Mouse (Mus musculus): ENCODE measurements around the gene Smarcb1. TPM values are rescaled to one million over a fixed set of nuclear protein-coding genes. Genes with fewer than 3 reads are reported as not detected.
A peak's percentile ranks its signal among the peaks of the same experiment; 100 is the strongest.
"Not testable (repeated sequence)": the region's sequence is repeated elsewhere in the genome, so short reads cannot be mapped to it uniquely, and the experiment has no call there.

The Smarcb1 gene
- total RNA-seq, 2 experiments from 2014 or later, result 69.3 to 98.4 TPM

DNA sequence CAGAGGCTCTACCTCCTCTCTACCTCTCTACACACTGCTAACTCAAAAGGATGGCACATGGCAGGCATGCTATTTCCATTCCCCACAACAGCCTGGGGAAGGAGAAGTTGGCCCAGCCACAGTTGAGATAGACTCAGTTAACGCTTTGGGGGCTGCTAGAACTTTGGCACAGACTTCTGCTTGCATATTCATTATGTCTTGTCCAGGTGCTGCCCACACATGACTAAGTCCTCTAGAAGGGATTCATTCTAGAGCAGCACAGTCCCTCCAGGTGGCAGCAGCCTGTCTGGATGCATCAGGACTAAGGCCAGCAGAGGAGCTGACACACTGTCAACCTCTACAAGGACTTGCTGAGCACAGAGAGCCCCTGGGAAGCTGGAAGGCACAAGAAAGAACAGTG lies 25.2 kb downstream of the Smarcb1 start:
- no peak for ATAC-seq (replicated peaks; ENCODE audit: low FRiP score, low TSS enrichment, poor library complexity, severe bottlenecking)

DNA sequence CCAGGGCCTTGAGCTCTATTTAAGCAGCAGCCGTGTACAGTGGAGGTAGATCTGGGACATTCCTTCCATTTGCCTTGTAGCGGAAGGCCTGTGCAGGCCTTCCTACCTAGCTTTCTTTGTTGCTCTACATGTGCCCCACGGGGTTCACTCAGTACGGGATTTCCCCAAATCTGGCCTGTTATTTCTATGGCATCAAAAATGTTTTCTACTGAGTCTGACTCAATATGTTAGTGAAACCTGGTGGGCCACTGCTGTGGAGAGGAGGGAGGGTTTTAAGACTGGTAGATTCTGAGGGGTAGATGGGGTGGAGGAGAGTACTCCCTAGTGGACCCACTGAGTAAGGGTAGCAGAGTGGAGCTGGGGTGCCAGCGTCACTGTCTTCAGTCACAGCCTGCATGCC lies 25.7 kb downstream of the Smarcb1 start:
- ATAC-seq (replicated peaks; ENCODE audit: low FRiP score, low TSS enrichment, poor library complexity, severe bottlenecking), result no peak

DNA sequence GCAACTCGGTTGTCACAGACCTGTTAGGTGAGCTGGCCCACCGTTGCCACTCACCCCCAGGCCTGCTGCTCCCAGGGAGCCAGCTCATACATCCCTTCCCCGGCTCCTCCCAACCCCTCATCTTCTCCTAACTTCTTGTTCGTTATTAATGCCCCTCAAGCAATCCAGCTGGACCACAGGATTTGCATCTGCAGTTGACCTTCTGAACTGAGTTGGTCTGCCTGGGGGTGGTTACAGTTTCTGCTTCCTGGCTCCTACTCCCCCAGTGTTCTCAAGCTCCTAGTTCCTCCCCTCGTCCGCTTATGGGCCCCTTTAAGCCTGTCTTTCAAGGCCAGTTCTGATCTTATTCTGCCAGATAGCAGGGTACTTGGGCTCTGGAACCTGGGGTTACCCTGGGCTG lies 26.8 kb downstream of the Smarcb1 start:
- ATAC-seq (replicated peaks; ENCODE audit: low FRiP score, low TSS enrichment, poor library complexity, severe bottlenecking), result no peak

DNA sequence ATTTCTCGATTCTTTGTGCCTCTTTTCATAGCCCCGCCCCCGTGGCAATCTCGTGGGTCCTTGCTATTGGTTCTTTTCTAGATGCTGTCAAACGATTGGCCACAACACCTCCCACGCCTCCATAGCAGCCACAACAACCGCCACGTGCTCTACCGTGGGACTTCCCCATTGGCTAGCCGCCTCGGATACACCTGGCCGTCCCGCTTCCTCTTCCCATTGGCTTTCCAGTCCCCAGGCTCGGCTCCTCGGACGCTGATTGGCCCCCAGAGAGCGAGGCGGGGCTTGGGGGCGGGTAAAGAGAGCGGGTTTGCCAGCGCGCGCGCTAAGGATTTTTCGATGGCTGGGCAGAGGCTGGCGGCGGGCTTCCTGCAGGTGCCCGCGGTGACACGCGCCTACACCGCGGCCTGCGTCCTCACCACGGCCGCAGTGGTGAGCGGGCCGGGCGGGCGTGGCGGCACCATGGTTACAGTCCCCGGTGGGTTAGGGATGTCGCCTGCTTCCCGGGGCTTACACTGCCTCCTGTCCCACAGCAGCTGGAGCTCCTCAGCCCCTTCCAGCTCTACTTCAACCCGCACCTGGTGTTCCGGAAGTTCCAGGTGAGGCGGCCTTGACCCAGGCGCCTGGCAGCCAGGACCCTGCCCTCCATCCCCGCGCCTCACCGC lies 28.2 kb downstream of the Smarcb1 start, which contains the start of gene Derl3:
Gene Derl3, plus strand, starts transcription at position 325 of the 662 bp plus-strand sequence.
- ATAC-seq (replicated peaks; ENCODE audit: low FRiP score, low TSS enrichment, poor library complexity, severe bottlenecking), result peak; percentile 99

DNA sequence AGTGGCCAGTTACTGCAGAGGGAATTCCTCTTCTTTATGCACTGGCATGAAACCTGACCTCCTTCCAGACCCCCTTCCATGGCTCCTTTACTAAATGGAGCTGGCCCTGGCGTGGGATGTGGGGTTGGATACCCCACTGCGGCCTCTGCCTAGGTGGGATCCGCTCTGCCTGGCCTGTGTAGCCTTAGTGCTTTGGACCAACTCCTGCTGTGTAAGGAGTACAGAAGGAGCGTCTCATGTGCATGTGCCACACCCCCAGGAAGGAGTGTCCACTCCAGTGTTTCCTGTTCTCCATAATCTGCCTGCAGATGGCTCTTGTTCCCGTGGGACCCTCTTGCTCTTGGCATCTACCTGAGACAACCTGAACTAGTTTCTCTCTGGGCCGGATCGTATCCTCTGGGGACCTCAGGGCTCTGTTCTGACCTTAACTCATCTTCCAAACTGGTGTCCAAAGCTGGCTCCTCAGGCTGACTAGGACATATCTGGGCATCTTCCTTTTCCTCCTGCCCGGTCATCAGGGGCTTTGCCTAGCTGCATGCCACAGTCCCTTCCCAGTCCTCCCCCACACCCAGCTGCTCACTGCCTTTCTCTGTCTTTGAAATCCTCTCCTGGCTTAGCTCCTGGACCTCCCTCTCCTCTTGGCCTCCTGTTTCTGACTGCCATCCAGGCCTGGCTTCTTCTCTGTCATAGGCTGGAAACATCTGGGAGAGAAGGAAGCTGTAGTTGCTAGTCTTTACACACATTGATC lies 31.8 kb downstream of the Smarcb1 start:
- ATAC-seq (replicated peaks; ENCODE audit: low FRiP score, low TSS enrichment, poor library complexity, severe bottlenecking), result no peak

DNA sequence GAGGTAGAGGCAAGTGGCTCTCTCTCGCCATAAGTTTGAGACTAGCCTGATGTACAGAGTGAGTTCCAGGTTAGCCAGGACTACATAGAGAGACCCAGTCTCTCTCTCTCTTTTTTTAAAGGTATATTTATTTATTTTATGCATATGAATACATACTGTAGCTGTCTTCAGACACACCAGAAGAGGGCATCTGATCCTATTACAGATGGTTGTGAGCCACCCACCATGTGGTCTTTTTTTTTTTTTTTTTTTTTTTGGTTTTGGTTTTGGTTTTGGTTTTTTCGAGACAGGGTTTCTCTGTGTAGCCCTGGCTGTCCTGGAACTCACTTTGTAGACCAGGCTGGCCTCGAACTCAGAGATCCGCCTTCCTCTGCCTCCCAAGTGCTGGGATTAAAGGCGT lies 33.9 kb downstream of the Smarcb1 start:
- ATAC-seq (replicated peaks; ENCODE audit: low FRiP score, low TSS enrichment, poor library complexity, severe bottlenecking), result not testable (repeated sequence)

DNA sequence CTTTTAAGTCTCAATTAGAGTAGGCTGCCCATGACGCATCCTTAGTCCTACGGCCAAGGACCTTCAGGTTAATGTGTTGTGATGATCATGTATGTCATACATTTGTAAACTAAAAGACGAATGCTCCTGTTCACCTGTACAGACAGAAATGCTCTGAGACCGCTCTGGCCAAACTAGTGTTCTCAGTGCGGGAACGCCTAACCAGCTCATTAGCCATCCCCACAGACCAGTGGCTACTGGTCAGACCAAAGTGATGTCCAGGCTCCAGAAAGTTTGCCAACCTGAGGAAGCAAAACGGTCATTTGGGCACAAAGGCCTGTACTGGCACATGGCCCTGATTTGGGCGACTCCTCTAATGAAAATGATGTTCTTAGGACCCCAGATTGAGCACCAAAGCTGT lies 36.7 kb downstream of the Smarcb1 start:
- no peak for ATAC-seq (replicated peaks; ENCODE audit: low FRiP score, low TSS enrichment, poor library complexity, severe bottlenecking)

DNA sequence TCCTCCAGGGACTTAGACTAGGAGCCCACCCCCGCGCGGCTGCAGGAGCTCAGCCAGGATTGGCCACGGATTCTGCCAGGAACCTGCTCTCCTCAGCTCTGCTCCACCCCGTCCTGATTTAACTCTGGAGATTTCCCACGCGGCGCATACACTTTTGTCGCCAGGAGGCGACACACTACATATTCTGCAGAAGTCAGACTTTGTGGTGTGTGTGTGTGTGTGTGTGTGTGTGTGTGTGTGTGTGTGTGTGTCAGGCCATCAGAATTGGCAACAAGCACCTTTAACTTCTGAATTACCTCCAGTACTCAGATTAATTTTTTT lies 38.2 kb downstream of the Smarcb1 start:
- ATAC-seq (replicated peaks; ENCODE audit: low FRiP score, low TSS enrichment, poor library complexity, severe bottlenecking), result peak; percentile 67

DNA sequence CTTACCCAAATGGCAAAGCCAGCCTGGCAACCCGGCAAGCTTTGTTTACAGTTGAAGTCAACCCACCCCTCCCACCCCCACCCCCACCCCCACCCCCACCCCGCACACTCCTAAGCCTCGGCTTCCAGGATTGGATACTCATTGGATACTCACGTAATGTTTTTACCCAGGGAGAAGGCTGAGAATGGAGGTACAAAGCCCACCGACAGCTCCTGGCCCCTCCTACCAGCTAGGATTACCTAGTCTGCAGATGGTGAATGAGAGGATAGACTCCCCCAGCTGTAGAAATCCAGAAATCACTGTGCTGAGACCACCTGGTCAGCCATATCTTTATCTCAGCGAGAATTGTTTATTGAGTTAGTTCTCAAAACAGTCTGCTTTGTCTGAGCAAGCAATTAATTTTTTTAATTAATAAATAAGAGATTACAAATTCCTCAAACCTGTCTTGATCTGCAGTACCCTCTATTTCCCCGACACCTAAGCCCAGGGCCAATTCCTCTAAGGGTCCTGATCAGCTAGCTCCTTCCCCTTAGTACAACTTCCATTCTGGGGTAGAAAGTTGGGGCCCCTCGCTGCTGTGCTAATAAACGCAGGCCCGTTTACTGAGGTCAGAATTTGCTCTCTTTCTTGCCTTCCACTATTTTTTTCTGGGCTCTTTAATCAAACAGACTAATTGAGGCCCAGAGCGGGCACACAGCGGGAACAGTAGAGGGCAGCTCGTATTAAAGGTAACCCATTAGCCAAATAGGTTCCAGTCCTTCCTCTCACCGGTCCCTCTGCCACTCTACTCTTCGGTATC lies 38.8 kb downstream of the Smarcb1 start:
- no peak for ATAC-seq (replicated peaks; ENCODE audit: low FRiP score, low TSS enrichment, poor library complexity, severe bottlenecking)

DNA sequence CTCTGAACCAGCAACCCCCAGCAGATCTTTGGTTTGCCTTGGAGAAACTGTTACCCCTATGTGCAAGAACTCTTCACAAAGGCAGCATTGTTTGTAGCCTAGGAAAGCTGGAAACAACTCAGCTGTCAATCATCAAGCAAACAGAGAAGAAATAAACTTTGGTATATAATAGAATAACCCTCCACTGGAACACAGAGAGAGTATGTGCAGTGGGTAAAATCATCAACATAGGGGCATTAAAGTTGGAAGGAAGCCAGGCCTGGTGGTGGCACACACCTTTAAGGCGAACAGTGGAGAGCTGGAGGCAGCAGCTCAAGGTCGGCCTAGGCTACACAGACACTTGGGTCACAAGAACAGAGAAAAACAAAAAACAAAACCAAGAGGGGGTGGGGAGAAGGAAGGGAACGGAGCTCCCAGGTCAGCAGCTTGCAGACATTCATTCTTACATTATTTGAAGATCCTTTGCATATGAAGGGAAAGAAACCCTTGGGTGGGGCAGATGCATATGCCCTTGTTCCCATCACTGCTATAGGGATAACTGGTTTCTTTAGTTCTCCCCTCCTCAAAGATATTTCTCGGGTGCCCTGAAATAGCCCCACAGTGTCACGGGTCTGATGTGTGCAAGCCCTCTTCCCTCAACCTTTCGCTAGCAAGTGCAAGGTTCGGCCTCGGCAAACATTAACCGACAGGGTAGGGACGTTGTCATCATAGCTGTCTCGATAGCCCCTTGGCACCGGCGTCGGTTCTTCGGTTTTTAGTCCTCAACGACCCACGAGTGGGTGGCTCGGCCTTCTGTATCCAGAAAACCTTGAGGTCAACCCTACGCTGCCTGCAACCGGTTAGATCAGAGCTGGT lies 39.6 kb downstream of the Smarcb1 start:
- ATAC-seq (replicated peaks; ENCODE audit: low FRiP score, low TSS enrichment, poor library complexity, severe bottlenecking), result no peak

DNA sequence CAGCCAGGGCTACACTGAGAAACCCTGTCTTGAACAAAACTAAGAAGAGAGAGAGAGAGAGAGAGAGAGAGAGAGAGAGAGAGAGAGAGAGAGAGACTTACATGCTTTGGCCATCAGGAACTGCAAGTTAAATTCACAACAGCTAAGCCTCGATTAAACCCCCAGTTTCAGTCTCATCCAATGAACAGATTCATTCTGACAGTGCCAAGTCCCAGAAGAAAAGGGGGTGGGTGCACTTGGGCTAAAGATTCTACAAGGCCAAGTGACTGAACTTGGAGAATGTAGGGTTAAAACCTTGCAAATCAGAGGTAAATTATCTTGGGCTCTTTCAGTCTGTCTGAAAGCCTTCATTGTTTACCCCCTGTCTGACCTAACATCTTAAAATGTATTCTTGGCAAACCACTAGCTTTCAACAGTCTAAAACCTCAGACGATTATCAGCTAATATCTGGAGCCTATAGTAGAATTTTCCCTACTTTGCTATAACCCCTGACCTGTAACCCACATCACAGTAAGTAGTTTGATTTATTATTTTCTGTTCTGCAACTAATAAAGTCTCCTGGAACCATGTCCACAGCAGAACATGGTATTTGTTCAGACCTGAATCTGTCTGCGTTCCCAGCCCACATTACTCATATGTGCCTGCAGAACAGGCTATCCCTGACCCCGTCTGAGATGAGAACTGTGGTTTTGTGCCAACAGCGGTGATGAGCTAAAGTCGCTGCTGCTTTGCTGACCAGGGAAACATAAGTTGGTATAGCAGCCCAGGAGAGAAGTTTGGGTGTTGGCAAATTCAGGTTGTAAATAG lies 40.4 kb downstream of the Smarcb1 start:
- no peak for ATAC-seq (replicated peaks; ENCODE audit: low FRiP score, low TSS enrichment, poor library complexity, severe bottlenecking)

DNA sequence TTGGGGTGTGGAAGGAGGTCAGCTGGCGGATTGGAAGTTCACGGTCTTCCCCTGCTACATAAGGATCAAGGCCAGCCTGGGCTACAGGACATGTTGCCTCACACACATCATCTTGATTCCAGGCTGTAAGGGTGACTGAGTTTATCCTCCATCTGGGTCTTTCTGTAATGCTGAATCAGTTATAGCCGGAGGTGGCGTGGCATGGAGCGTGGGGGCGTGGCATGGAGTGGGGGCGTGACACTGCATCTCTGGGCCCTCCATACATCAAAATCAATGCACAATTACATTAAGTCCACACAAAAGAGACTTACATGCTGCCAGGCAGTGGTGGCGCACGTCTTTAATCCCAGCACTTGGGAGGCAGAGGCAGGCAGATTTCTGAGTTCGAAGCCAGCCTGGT lies 41.1 kb downstream of the Smarcb1 start:
- ATAC-seq (replicated peaks; ENCODE audit: low FRiP score, low TSS enrichment, poor library complexity, severe bottlenecking), result no peak

DNA sequence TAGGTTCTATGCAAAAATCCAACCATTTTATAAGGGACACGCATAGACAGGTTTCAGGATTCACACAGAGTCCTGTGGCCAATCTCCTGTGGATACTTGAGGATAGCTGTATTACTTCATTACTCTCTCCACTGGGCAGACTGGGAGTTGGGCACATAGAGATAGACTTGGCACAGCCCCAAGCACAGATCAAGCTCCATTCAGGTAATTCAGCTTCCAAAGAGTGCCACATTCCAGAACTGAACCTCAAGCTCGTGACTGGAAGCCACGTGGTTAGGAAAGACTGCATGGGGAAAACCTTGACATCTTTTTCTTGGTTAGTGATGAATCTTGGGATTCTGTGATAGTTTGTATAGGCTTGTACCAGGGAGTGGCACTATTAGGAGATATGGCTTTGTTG lies 42.6 kb downstream of the Smarcb1 start:
- ATAC-seq (replicated peaks; ENCODE audit: low FRiP score, low TSS enrichment, poor library complexity, severe bottlenecking), result no peak

DNA sequence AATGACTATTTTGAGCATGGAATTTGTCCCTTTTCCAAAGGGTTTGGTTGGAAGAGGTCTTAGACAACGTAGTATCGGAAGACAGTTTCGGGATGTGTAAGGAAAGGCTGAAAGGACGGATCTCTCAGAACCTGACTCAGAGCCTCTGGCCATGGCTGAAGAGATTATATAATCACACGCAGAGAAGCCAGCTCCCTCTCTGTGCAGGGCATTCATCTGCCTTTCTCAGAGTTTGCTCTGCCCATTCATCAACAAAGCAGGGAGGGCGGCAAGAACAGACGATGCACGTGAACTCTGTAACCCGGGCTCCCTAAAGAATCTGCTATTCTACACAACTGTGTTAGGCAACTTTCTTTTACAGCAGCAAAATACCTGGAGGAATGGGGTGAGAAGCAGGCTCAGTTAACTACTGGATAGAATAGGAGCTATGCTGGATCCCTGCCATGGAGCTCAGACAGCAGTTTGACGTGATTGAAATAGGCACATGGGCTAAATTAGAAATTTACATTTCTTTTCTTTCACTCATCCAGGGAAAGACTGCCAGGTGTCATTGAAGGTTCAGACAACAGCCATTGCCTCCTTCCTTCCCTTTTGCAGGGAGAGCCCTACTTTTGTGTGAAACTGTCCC lies 47.8 kb downstream of the Smarcb1 start:
- no peak for ATAC-seq (replicated peaks; ENCODE audit: low FRiP score, low TSS enrichment, poor library complexity, severe bottlenecking)

DNA sequence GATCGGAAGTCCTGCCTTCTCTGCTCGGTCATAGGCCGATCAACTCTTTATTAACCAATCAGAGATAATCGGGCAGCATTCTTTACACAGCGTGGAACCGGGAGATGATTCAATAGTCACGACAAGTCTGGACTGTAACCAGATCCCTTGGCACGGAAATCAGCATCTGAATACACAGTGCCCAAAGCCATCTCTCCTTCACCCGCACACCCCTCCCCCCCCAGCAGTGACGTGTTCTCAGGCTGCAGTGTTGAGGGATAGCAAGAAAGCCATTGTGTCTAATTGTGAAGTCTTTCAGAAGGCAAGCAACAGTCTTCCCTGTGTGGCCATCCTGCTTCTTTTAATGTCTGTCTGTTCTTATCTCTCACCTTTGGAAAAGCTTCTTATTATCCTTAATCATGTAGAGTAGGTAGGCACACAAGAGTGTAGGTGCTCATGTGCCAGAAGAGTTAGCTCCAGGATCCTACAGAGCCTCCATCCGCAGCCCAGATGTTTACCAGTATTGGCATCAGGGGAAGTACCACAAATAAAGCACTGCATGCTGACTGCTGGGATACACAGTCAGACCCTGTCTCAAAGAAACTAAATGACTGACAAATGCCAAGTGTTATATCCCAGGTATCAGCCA lies 48.4 kb downstream of the Smarcb1 start:
- peak; percentile 66 for ATAC-seq (replicated peaks; ENCODE audit: low FRiP score, low TSS enrichment, poor library complexity, severe bottlenecking)

DNA sequence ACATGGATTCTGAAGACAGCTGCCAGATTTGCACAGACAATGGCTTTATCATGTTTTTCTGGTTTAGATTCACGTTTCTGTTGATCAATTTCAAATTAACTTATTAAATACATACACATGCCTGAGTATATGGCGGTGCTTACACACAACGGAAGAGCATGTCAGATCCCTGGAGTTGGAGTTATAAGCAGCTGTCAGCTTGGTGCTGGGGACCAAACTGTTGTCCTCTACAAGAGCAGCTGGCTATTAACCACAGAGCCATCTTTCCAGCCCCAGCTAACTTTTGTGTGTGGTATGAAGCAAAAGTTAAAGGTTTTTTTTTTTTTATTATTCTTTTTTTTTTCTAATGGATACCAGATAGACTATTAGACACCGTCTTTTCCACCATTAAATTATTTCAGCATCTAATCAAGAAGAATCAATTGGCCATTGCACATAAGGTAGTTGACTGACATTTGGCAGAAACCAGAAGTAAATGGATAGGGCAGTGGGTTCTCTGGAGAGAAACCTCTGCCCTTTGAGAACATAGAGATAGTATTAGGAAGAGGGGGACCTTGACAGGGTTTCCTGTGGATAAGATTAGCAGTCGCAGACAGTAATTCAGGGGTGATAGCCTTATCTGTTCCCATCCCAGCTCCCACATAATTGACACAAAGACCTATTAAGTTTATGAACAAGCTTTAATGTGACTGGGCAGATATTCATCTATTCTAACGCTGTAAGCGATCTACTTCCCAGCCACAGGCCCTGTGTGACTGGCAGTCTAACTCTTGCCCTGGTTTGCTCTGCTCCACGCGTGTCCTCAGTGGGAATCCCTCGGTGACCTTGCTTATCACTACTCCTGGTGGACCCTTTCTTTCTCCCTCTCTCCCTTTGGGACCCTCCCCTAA lies 49.1 kb downstream of the Smarcb1 start:
- peak; percentile 51 for ATAC-seq (replicated peaks; ENCODE audit: low FRiP score, low TSS enrichment, poor library complexity, severe bottlenecking)

DNA sequence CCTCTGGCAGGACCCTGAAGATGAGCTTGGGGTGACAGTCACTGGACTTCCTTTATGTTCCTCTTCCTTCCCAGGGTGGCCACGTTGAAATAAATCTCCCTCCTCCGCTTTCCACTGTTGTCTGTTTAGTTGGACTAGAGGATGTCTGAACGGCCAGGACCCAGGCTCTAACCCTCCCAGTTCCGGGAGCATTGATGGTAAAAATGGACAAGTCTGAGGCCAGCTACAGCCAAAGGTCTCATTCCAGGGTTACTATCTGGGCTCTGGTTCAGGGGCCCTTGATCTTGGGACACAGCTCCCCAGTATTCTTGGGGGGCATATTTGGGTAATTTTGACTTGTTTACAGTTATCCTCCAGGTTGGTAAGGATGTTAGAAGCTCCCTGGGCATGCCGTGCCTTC lies 59.8 kb downstream of the Smarcb1 start:
- ATAC-seq (replicated peaks; ENCODE audit: low FRiP score, low TSS enrichment, poor library complexity, severe bottlenecking), result no peak
